Mouse (Mus musculus) kidney, embryonic 15.5 days (tissue): ENCODE results near the gene Eno3. TPM values are rescaled to one million over a fixed set of nuclear protein-coding genes. Genes with fewer than 3 reads are reported as not detected.

Experiments used
- ATAC-seq: fragments of 200-750 bp; cut with Nextera tagmentation; replicated peaks from 2 replicates; pipeline ENCODE4 v1.8.0; 2017; ENCODE audit warnings: moderate TSS enrichment; ENCODE audit not compliant: low FRiP score
- H3K27ac ChIP-seq: fragments of 300-500 bp; sonication (generic); 2 replicates; pipeline ENCODE4 v1.5.1; 2015; ENCODE audit warnings: mild to moderate bottlenecking, inconsistent platforms
- H3K27me3 ChIP-seq: fragments of 300-500 bp; sonication (generic); 2 replicates; pipeline ENCODE4 v1.6.1; 2015; ENCODE audit warnings: inconsistent platforms
- H3K36me3 ChIP-seq: fragments of 300-500 bp; sonication (generic); 2 replicates; pipeline ENCODE4 v1.6.1; 2015; ENCODE audit warnings: inconsistent platforms
- H3K4me1 ChIP-seq: fragments of 300-500 bp; sonication (generic); 2 replicates; pipeline ENCODE4 v1.6.1; 2015; ENCODE audit warnings: inconsistent platforms
- H3K4me2 ChIP-seq: fragments of 300-500 bp; sonication (generic); 2 replicates; pipeline ENCODE4 v1.6.1; 2015; ENCODE audit warnings: moderate library complexity, mild to moderate bottlenecking, inconsistent platforms
- H3K4me3 ChIP-seq: fragments of 300-500 bp; sonication (generic); replicated peaks from 2 replicates; pipeline ENCODE4 v1.5.1; 2015; ENCODE audit warnings: mild to moderate bottlenecking, inconsistent platforms
- H3K9ac ChIP-seq: fragments of 300-500 bp; sonication (generic); 2 replicates; pipeline ENCODE4 v1.6.1; 2015; ENCODE audit warnings: mild to moderate bottlenecking, inconsistent platforms
- H3K9me3 ChIP-seq: fragments of 300-500 bp; sonication (generic); replicated peaks from 2 replicates; pipeline ENCODE4 v1.6.1; 2016; ENCODE audit warnings: inconsistent platforms
- WGBS: fragments of 180-500 bp; shearing (Covaris S2); methylation state at CpG from one replicate; pipeline ENCODE4 v1.1.7; 2015; ENCODE audit warnings: mixed read lengths; 5-methylcytosine and 5-hydroxymethylcytosine counted together
- polyA plus RNA-seq: library from polyadenylated mRNA; unstranded; fragments of >200 nt; fragmentation: Nextera tagmentation; extraction: Ambion mirVana; gene quantifications from 2 replicates; pipeline ENCODE4 v1.2.1, GENCODE M21; 2015

The Eno3 gene
- polyA plus RNA-seq, 1 experiment from 2014 or later: 30.3 TPM

DNA sequence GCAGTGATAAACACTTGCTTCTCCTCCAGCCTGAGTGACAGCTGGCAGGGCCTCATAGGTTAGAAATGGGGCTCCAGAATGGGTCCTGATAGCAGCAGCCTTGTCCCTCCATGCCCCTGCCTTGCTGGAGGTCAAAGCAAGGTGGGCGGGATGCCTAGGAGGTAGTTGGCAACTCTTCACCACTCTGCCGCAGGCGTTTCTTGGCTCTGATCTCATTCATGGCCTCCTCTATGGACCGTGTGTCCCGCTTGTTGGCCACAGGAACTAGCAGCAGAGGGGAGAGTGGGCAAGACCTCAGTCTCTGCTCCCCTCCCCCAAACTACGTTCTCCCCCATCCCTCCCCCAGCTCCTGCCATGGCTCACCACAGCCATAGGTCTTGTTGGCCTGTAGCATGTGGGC, 7.0 kb downstream of the Eno3 start:
- Histone ChIP-seq H3K27me3 (no peaks in the 10 kb centered on the region), H3K36me3 (peaks cover 75% of the 10 kb centered on the region)
- WGBS: 85% methylated on average over 6 of the region's 6 CpGs

DNA sequence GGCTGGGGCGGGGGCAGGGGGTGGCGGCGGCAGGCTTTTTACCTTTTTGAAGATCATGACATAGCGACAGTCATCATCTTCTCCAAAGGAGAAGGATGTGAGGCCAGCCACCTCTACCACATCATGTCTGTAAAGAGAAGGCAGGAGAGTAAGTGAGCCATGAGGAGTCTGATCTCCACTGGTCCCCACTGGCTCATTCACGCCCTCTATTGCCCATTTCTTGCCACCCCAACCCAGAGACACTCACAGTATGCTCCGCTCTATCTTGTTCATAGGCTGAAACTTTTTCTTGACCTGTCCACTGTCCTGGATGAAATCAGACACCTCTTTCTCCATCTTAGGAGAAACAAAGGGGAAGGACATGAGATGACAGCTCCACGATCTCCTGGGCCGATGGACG, 7.7 kb downstream of the Eno3 start:
- H3K9ac ChIP-seq: no peak overlapping the region
- H3K27me3 ChIP-seq: no peaks in the 10 kb centered on the region
- H3K9me3 ChIP-seq: no peaks in the 10 kb centered on the region
- no peak overlapping the region for H3K4me3 ChIP-seq
- no peak overlapping the region for H3K27ac ChIP-seq
- peaks cover 71% of the 10 kb centered on the region for H3K36me3 ChIP-seq
- peaks cover 21% of the 10 kb centered on the region for H3K4me1 ChIP-seq
- no peak overlapping the region for H3K4me2 ChIP-seq
- no peak for ATAC-seq
- WGBS: 86% methylated on average over 9 of the region's 9 CpGs

More for the DNA sequence above, 7.0 kb downstream of the Eno3 start:
- no peak for ATAC-seq
- no peak overlapping the region for H3K4me2 ChIP-seq
- no peaks in the 10 kb centered on the region for H3K9me3 ChIP-seq
- no peak overlapping the region for H3K9ac ChIP-seq
- H3K4me1 ChIP-seq: peaks cover 18% of the 10 kb centered on the region
- H3K4me3 ChIP-seq: no peak overlapping the region
- H3K27ac ChIP-seq: no peak overlapping the region

DNA sequence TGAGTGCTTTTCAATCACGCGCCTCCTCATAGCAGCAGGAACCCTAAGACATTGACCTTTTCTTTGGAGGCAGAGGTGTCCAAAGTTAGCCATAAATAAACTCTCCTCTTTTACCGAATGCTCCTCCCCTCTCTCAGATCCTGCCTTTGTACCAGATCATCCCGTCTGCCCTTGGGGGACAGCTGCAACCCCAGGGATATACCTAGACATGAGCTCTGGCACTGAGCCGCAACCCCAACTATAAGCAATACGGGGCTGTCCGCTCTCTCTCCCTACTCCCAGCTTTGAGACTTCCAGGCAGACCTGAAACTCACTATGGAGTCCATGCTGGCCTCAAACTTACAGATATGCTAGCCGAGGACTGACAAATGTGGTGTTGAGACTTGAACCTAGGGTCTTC, 9.7 kb downstream of the Eno3 start:
- peaks cover 35% of the 10 kb centered on the region for H3K4me1 ChIP-seq
- no peak overlapping the region for H3K4me3 ChIP-seq
- no peaks in the 10 kb centered on the region for H3K27me3 ChIP-seq
- no peak overlapping the region for H3K9ac ChIP-seq
- peaks cover 60% of the 10 kb centered on the region for H3K36me3 ChIP-seq
- H3K27ac ChIP-seq: 0 out of 2 replicates have a peak overlapping the region, but pooled peaks have one; percentile 3
- no peaks in the 10 kb centered on the region for H3K9me3 ChIP-seq
- WGBS: 96% methylated on average over 8 of the region's 8 CpGs
- ATAC-seq: no peak
- H3K4me2 ChIP-seq: no peak overlapping the region

DNA sequence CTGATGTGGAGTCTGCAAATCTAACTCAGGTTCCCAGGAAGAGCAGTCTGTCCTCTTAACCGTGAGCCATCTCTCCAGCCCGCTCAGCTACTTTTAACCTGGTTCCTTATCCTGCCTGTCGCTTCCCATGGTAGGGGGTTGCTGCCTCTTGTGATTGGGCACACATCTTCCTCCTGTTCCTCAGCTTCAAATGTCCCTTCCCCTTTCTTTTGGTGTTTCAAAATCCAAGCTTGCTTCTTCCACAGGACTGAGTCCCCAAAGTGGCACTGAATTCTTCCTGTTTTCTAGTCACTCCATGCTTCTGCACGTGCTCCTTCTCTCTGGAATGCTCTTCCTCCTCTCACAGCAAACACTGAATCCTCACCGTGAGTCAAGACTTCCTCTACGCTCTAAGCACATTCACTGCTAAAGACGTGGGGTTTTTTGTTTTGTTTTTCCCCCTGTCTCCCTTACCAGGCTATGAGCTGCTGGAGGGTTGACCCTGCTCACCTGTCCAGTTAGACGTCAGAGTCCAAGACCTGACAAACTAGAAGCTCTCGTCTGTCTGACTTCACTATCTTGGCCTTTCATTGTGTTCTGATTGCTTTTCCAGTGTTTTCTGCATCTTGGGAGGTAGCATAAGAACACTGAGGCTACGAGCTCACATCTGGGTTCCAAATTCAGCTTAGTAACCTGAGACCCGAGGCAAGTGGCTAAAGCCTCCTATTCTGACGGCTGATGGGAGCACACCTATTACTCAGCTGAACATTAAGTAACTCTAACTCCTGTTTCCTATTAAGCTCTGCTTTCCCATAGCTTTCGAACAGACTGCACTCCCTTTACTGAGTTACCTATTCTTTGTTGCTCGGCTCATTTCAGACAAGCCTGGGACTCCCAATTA, 10.5 kb downstream of the Eno3 start:
- WGBS: 60% methylated on average over 14 of the region's 14 CpGs
- Histone ChIP-seq H3K4me1 (peaks cover 35% of the 10 kb centered on the region), H3K4me2 (peak overlapping the region; percentile 91), H3K4me3 (peak overlapping the region; percentile 82), H3K9ac (peak overlapping the region; percentile 60), H3K36me3 (peaks cover 59% of the 10 kb centered on the region), H3K27ac (peak overlapping the region; percentile 100), H3K9me3 (no peaks in the 10 kb centered on the region), H3K27me3 (no peaks in the 10 kb centered on the region)
- no peak for ATAC-seq

DNA sequence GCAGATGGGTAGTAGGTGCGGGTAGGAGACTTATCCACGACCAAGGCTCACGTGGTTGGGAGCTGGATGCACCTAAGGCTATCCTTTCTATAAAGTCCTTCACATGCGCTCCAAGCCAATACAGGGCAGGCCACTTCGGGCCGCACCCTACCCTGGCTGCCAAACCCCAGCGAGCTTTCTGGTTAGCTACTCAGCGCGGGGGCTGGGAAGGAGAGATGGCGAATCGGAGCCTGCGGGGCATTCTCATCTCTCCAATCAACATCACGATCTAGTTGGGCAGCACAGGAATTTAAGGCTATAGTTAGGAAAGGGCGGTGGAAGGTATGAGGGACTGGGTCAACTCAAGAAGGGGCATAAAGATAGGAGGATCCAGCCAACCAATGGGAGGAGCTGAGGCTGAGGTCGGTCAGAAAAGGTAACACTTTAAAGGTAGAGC, 11.4 kb downstream of the Eno3 start:
- no peaks in the 10 kb centered on the region for H3K9me3 ChIP-seq
- peak overlapping the region; percentile 100 for H3K27ac ChIP-seq
- peaks cover 55% of the 10 kb centered on the region for H3K36me3 ChIP-seq
- no peaks in the 10 kb centered on the region for H3K27me3 ChIP-seq
- H3K4me1 ChIP-seq: peaks cover 35% of the 10 kb centered on the region
- under 1% methylated on average over 15 of the region's 15 CpGs for WGBS
- peak overlapping the region; percentile 91 for H3K4me2 ChIP-seq
- peak overlapping the region; percentile 60 for H3K9ac ChIP-seq
- no peak; the same call in 1 of the 2 replicates for ATAC-seq
- H3K4me3 ChIP-seq: peak overlapping the region; percentile 82

GRCm38 (mm10) chr11:70668771-70669505, 11.9 kb downstream of the Eno3 start, which contains the start of gene Spag7:
Spag7 (minus strand) TSS chr11:70669416.
- ATAC-seq: peak; percentile 97
- WGBS: under 1% methylated on average over 44 of the region's 44 CpGs
- Histone ChIP-seq H3K9me3 (no peaks in the 10 kb centered on the region), H3K27ac (peak within 1 kb of the TSS; percentile 100), H3K9ac (peak within 1 kb of the TSS; percentile 75), H3K4me2 (peak within 1 kb of the TSS; percentile 91), H3K36me3 (peaks cover 54% of the 10 kb centered on the region), H3K4me1 (peaks cover 35% of the 10 kb centered on the region), H3K27me3 (no peaks in the 10 kb centered on the region), H3K4me3 (peak within 1 kb of the TSS; percentile 82)

DNA sequence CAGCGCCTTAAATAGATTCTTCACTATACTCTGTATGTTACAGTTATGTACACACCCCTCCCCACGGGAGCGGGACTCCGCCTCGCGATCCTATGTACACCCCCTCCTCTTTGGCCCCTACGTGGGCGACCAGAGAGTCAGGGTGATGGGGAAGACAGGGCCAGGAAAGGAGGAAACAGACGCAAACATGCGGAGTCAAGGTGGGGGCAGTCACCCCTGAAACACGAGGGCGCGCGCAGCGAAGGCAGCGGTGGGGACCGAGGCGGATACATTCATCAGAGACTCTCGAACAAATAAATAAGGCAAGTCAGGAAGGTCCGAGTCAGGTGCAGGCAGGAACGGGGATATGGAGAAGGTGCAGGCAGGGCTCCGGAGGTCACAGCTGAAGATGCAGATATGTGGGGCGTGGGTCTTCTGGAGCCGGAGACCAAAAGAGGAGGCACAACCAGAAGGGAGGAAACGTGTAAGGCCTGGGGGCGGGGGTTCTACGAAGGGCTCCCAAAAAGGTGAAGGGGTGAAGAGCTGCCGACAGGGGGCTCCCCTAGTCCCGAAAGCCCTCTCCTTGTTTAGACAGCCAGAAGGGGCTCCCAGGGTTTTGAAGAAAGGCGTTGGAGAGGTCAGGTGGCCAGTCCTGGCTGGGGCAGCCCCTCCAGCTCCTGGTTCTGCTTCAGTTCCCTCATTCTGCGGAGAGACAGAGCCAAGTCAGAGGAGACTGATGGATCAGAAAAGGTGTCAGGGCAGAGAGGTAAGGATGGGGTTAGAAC, 12.8 kb downstream of the Eno3 start:
- H3K9ac ChIP-seq: peak overlapping the region; percentile 75
- H3K4me3 ChIP-seq: peak overlapping the region; percentile 82
- peak overlapping the region; percentile 91 for H3K4me2 ChIP-seq
- no peaks in the 10 kb centered on the region for H3K27me3 ChIP-seq
- WGBS: under 1% methylated on average over 31 of the region's 31 CpGs
- no peaks in the 10 kb centered on the region for H3K9me3 ChIP-seq
- peaks cover 35% of the 10 kb centered on the region for H3K4me1 ChIP-seq
- peaks cover 54% of the 10 kb centered on the region for H3K36me3 ChIP-seq
- peak overlapping the region; percentile 100 for H3K27ac ChIP-seq
- ATAC-seq: peak; percentile 22

GRCm38 (mm10) chr11:70670483-70670882, 13.5 kb downstream of the Eno3 start:
- peak overlapping the region; percentile 91 for H3K4me2 ChIP-seq
- no peak for ATAC-seq
- H3K4me1 ChIP-seq: peaks cover 35% of the 10 kb centered on the region
- no peaks in the 10 kb centered on the region for H3K9me3 ChIP-seq
- WGBS: 45% methylated on average over 14 of the region's 14 CpGs
- H3K36me3 ChIP-seq: peaks cover 54% of the 10 kb centered on the region
- peak overlapping the region; percentile 75 for H3K9ac ChIP-seq
- peak overlapping the region; percentile 100 for H3K27ac ChIP-seq
- H3K4me3 ChIP-seq: peak overlapping the region; percentile 82
- no peaks in the 10 kb centered on the region for H3K27me3 ChIP-seq

DNA sequence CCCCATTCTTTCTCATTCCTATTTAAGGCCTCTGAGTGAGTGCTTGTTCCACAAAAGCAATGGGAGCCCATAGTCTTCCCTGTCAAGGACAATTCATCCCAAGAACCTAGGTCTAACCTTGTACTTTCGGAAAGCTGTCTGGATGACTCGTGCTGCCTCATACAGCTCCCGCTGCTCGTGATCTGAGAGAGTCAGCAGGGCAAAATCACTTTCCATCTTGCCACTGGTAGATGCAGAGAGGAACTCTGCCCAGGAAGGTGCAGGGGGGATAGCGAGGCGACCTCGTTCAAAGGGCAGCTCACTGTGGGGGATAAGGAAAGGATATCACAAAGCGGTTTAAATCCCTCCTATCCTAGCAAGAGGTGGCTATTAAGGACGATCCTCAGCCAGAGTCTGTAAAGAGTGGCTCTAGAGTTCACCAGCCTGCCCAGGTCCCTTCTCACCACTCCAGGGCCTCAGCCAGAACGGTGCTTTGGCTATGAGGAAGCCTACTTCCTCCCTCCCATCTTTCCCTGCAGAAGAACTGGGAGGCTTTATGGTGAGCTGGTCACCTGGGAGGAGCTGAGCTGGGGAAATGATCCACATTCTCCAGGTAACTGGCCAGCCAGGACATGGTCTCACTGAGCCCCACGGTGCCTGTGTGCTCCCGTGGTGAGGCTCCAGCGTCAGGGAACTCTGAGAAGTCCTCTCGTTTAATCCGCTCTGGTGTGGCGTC, 14.5 kb downstream of the Eno3 start:
- Histone ChIP-seq H3K36me3 (peaks cover 53% of the 10 kb centered on the region), H3K27me3 (no peaks in the 10 kb centered on the region), H3K4me1 (peaks cover 35% of the 10 kb centered on the region), H3K27ac (peak overlapping the region; percentile 100; the same call in 1 of the 2 replicates), H3K9me3 (no peaks in the 10 kb centered on the region), H3K4me3 (0 out of 2 replicates have a peak overlapping the region, but pooled peaks have one; percentile 2), H3K9ac (0 out of 2 replicates have a peak overlapping the region, but pooled peaks have one; percentile 14), H3K4me2 (peak overlapping the region; percentile 91)
- ATAC-seq: no peak
- 88% methylated on average over 16 of the region's 16 CpGs for WGBS

DNA sequence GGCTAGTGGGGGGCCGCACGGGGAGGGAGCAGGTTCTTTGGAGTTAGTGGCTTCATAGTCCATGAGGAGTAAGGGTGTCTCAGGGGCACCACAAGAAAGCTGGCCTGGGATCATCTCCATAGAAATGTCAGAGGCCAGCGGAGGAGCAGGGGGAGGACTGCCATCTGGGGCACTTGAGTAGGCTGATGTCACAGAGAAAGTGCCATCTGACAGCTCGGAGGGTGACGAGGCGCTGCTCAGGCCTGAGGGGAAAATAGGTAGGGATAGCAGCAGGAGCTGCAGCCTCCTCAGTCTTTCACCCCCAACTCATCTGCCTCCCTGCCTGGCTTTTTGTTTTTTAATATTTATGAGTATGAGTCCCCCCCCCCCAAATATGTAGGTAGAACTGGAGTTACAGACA, 17.0 kb downstream of the Eno3 start:
- Histone ChIP-seq H3K27ac (no peak overlapping the region), H3K27me3 (no peaks in the 10 kb centered on the region), H3K9me3 (no peaks in the 10 kb centered on the region), H3K36me3 (peaks cover 62% of the 10 kb centered on the region), H3K9ac (no peak overlapping the region), H3K4me1 (peaks cover 17% of the 10 kb centered on the region), H3K4me2 (no peak overlapping the region), H3K4me3 (no peak overlapping the region)
- ATAC-seq: no peak
- 77% methylated on average over 6 of the region's 6 CpGs for WGBS

- no peak for ATAC-seq
- WGBS: 72% methylated on average over 11 of the region's 11 CpGs
Measured at GRCm38 (mm10) chr11:70674501-70674900, 17.5 kb downstream of the Eno3 start.

More at GRCm38 (mm10) chr11:70674501-70674900, 17.5 kb downstream of the Eno3 start:
- no peak overlapping the region for H3K4me2 ChIP-seq
- H3K4me1 ChIP-seq: peaks cover 16% of the 10 kb centered on the region
- no peak overlapping the region for H3K4me3 ChIP-seq
- no peaks in the 10 kb centered on the region for H3K9me3 ChIP-seq
- no peak overlapping the region for H3K27ac ChIP-seq
- H3K27me3 ChIP-seq: no peaks in the 10 kb centered on the region
- no peak overlapping the region for H3K9ac ChIP-seq
- H3K36me3 ChIP-seq: peaks cover 66% of the 10 kb centered on the region
